Mouse (Mus musculus) kidney, embryonic 16.5 days (tissue): ENCODE measurements around the gene Cela1. TPM values are rescaled to one million over a fixed set of nuclear protein-coding genes. Genes with fewer than 3 reads are reported as not detected.

ENCODE experiments used
- ATAC-seq: fragments of 200-750 bp; cut with Nextera tagmentation; 2 replicates; pipeline ENCODE4 v1.8.0; 2017; ENCODE audit warnings: moderate TSS enrichment; ENCODE audit not compliant: low FRiP score, low TSS enrichment
- H3K27ac ChIP-seq: fragments of 300-500 bp; sonication (generic); 2 replicates; pipeline ENCODE4 v1.5.1; 2014; ENCODE audit warnings: low read length
- H3K27me3 ChIP-seq: fragments of 300-500 bp; sonication (generic); 2 replicates; pipeline ENCODE4 v1.6.1; 2014; ENCODE audit warnings: low read length, control low read depth, mixed read lengths; ENCODE audit not compliant: insufficient read depth
- H3K36me3 ChIP-seq: fragments of 300-500 bp; sonication (generic); 2 replicates; pipeline ENCODE4 v1.6.1; 2014; ENCODE audit warnings: low read length, control low read depth, mixed read lengths; ENCODE audit not compliant: insufficient read depth
- H3K4me1 ChIP-seq: fragments of 300-500 bp; sonication (generic); 2 replicates; pipeline ENCODE4 v1.6.1; 2014; ENCODE audit warnings: low read length, control low read depth, mixed read lengths; ENCODE audit not compliant: insufficient read depth
- H3K4me2 ChIP-seq: fragments of 300-500 bp; sonication (generic); replicated peaks from 2 replicates; pipeline ENCODE4 v1.6.1; 2014; ENCODE audit warnings: low read depth, low read length
- H3K4me3 ChIP-seq: fragments of 300-500 bp; sonication (generic); 2 replicates; pipeline ENCODE4 v1.5.1; 2014; ENCODE audit warnings: mild to moderate bottlenecking, low read length
- H3K9ac ChIP-seq: fragments of 300-500 bp; sonication (generic); replicated peaks from 2 replicates; pipeline ENCODE4 v1.6.1; 2014; ENCODE audit warnings: low read length
- H3K9me3 ChIP-seq: fragments of 300-500 bp; sonication (generic); 2 replicates; pipeline ENCODE4 v1.6.1; 2016; ENCODE audit warnings: low read length, control low read depth
- WGBS: fragments of 180-500 bp; shearing (Covaris S2); extraction: QIAGEN DNeasy Blood & Tissue Kit; methylation state at CpG from one replicate; pipeline ENCODE4 v1.1.7; 2014; 5-methylcytosine and 5-hydroxymethylcytosine counted together
- polyA plus RNA-seq: library from polyadenylated mRNA; unstranded; fragments of >200 nt; fragmentation: Nextera tagmentation; extraction: Ambion mirVana; gene quantifications from 2 replicates; pipeline ENCODE4 v1.2.1, GENCODE M21; 2015

Cela1 gene
- polyA plus RNA-seq = 27.1 and 41.9 TPM in 2 replicates

DNA sequence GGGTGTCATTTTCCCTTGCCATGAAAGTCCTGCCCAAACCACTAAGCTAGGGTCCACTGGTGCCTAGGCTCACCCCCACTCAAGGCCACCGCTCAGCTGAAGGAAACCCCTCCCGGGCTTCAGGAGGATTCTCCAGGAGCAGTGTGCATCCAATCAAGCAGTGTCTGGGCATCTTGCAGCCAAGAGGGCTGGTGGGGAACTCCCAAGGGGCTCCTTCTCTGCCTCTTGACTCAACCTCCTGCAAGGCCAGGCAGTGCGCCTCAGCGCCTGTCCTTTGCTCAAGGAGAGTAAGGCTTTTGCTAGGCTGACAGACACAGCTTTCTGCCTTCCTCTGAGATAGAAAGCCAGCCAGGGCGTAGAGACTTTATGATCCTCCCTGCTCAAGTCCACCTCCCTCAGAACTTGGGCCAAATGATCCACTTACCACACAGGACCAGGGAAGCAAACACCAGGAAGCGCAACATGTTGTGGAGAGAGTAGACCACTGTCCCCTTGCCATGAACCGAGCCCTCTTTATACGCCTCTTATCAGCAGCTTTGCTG lies at the start of gene Cela1:
TSS of gene Cela1 (minus strand) at position 492 of the 542 bp plus-strand sequence.
- Histone ChIP-seq H3K9me3 (peaks cover 11% of the 10 kb centered on the region), H3K27ac (no peak within 1 kb of the TSS), H3K4me2 (no peak within 1 kb of the TSS), H3K4me3 (no peak within 1 kb of the TSS), H3K4me1 (peaks cover 9% of the 10 kb centered on the region; the same call in 1 of the 2 replicates), H3K36me3 (0 out of 2 replicates have a peak, but pooled peaks cover 3% of the 10 kb centered on the region), H3K27me3 (no peaks in the 10 kb centered on the region), H3K9ac (0 out of 2 replicates have a peak within 1 kb of the TSS, but pooled peaks have one; percentile 9)
- no peak for ATAC-seq
- WGBS = 66% methylated on average over 8 of the region's 8 CpGs

DNA sequence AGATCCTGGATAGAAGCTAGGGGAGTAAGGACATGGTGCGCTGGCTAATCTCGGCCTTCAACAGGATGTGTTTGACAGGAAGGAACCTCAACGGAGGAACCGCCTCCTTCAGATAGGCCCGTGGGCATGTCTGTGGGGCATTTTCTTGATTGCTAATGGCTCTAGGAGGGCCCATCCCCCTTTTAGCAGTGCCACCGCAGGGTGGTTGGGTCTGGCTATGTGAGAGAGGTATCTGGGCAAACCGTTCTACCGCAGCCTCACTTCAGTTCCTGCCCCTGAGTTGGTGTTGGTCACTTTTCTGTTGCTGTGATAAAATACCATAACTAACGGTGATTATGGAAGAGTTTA lies 48.2 kb upstream of the Cela1 start:
- no peak overlapping the region for H3K27ac ChIP-seq
- no peak overlapping the region for H3K4me3 ChIP-seq
- no peaks in the 10 kb centered on the region for H3K36me3 ChIP-seq
- WGBS = 81% methylated on average over 9 of the region's 9 CpGs
- no peak overlapping the region for H3K4me2 ChIP-seq
- peaks cover 6% of the 10 kb centered on the region; the same call in 1 of the 2 replicates for H3K4me1 ChIP-seq
- H3K27me3 ChIP-seq = peaks cover 3% of the 10 kb centered on the region
- no peak for ATAC-seq
- no peaks in the 10 kb centered on the region for H3K9me3 ChIP-seq
- no peak overlapping the region for H3K9ac ChIP-seq

DNA sequence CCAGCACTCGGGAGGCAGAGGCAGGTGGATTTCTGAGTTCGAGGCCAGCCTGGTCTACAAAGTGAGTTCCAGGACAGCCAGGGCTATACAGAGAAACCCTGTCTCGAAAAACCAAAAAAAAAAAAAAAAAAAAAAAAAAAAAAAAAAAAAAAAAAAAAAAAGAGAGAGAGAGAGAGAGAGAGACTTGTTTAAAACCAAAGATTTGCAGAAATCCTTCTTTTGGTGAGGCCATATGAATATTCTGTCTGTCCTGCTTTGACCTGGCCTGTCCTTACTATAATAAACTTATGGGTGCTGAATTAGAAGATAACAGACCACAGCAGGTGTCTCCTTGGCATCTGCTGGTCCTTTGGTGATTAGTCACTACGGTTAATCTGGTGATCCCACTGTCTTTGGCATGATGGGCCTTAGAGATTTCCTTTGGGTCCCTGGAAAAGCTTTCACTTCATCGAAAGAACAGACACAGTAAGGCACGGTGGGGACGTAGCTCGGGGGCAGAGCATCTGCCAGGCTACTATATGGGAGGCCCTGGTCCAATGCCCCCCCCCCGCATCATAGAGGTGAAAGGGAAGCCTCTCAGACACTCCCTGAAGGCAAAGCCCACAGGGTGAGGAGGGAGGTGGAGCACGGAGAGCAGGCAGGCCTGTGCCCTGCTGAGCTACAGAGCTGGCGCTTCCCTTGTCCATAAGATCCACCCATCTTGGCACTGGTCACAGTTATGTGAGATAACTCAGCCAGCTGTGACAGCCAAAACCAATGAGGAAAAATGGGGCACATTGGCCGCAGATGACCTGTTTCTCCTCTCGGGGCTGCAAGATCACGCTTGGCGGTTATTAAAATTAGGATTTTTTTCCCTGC lies 47.6 kb upstream of the Cela1 start:
- Histone ChIP-seq H3K36me3 (no peaks in the 10 kb centered on the region), H3K27me3 (peaks cover 9% of the 10 kb centered on the region), H3K4me2 (no peak overlapping the region), H3K9ac (no peak overlapping the region), H3K4me1 (peaks cover 6% of the 10 kb centered on the region; the same call in 1 of the 2 replicates), H3K27ac (no peak overlapping the region), H3K4me3 (no peak overlapping the region), H3K9me3 (no peaks in the 10 kb centered on the region)
- no peak for ATAC-seq
- WGBS = 88% methylated on average over 14 of the region's 15 CpGs

DNA sequence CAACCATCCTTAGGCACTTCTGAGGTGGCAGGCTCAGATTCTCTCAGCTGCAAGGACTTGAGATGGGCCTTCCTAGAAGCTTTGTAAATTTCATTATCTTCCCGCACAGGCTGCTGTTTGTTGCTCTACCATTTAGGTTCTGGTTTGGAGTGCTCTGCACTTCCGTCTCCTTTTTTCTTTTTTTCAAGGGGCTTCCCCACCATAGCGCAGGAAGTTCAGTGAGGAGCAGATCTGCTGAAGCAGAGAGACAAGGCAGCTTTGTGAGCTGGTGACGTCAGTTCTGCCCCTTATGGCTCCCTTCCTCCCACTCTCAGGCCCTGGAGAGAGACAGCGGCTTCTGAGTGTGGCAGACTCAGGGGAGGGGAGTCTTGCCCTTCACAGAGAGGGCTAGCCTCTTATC lies 44.9 kb upstream of the Cela1 start:
- 27% methylated on average over 5 of the region's 5 CpGs for WGBS
- no peak for ATAC-seq

DNA sequence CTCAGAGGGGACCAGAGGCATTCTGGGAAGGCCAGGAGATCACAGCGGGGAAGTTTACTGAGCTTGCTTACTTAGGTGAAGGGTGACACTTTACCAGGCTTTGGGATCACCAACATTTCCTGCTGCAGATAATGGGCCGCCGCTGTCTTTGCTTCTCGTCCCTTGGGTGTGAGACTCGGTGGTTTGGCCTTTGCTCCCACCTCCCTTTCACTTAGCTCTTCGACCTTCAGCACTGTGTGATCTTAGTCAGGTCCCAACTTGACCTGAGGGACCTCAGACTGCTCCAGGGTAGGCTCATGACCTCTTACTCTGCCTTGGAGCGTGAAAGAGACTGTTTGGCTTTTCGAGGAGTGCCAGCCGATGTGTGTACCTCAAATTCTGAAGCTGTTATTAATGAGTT lies 43.4 kb upstream of the Cela1 start:
- Histone ChIP-seq H3K9ac (no peak overlapping the region), H3K36me3 (no peaks in the 10 kb centered on the region), H3K27me3 (peaks cover 45% of the 10 kb centered on the region), H3K9me3 (no peaks in the 10 kb centered on the region), H3K4me1 (peaks cover 17% of the 10 kb centered on the region), H3K4me2 (no peak overlapping the region), H3K27ac (no peak overlapping the region), H3K4me3 (no peak overlapping the region)
- no peak for ATAC-seq
- WGBS = 52% methylated on average over 9 of the region's 9 CpGs

More for the DNA sequence above, 44.9 kb upstream of the Cela1 start:
- no peak overlapping the region for H3K4me2 ChIP-seq
- H3K36me3 ChIP-seq = no peaks in the 10 kb centered on the region
- no peak overlapping the region for H3K9ac ChIP-seq
- H3K27me3 ChIP-seq = peaks cover 37% of the 10 kb centered on the region
- H3K27ac ChIP-seq = no peak overlapping the region
- H3K9me3 ChIP-seq = no peaks in the 10 kb centered on the region
- H3K4me3 ChIP-seq = no peak overlapping the region
- peaks cover 17% of the 10 kb centered on the region for H3K4me1 ChIP-seq

DNA sequence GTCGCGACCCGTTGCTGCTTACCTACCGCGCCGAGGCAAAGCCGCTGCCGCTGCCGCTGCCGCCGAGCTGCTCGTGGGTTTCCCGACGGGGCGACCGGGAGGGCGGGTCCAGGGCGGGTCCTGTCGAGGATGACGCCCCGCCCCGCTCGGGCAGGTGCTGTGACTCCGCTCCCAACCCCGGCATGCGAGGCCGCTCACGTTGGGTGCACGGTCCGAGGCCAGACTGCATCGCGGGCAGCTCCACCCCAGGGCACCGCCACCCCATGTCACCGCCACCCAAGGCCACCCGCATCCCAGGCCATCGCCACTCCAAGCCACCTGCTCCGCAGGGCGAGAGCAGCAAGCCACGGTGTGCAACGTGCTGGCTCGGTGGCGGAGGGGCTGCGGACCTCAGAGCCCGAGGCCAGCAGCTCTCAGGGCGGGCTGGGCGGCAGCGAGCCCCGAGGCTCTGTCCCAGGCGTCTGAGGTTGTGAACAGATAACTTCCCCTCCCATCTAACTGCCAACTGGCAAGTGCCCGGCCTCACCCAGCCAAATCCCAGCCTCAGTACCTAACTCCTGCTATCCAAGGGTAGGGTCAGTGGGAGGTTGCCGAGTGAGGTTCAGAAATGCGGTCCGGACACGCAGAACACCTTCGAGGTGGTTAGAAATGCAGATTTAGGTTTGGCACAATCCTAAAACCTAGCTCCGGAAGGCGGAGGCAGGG lies 41.7 kb upstream of the Cela1 start, which contains the start of gene Galnt6:
TSS of gene Galnt6 (minus strand) at position 96 of the 705 bp plus-strand sequence.
- no peaks in the 10 kb centered on the region for H3K9me3 ChIP-seq
- WGBS = 5% methylated on average over 57 of the region's 57 CpGs
- peak within 1 kb of the TSS; percentile 45 for H3K4me3 ChIP-seq
- no peaks in the 10 kb centered on the region for H3K36me3 ChIP-seq
- H3K9ac ChIP-seq = peak within 1 kb of the TSS; percentile 42; the same call in 1 of the 2 replicates
- H3K4me1 ChIP-seq = peaks cover 17% of the 10 kb centered on the region
- H3K27ac ChIP-seq = no peak within 1 kb of the TSS
- peaks cover 46% of the 10 kb centered on the region for H3K27me3 ChIP-seq
- ATAC-seq = 0 out of 2 replicates have a peak, but pooled peaks have one; percentile 33
- peak within 1 kb of the TSS; percentile 61 for H3K4me2 ChIP-seq

DNA sequence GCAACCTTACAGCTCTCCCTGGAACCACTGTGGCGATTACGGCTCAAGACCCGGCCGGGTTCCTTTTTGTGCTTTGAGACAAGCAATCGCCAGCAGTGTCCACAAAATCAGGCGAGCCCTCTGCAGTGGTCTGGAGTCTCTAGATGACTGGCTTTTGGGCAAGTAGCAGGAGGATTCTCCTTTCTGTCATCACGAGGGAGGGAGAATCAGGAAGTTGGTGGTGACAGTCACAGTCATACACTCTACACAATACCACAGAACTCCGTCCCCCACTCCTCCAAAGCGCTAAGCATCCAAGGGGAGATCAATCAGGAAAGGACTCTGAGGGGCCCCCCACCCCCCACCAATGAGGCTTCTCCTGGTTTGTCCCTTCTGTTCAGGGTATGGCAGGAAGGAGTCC lies 40.9 kb upstream of the Cela1 start:
- Histone ChIP-seq H3K27ac (no peak overlapping the region), H3K9ac (peak overlapping the region; percentile 42; the same call in 1 of the 2 replicates), H3K4me3 (peak overlapping the region; percentile 45), H3K27me3 (peaks cover 48% of the 10 kb centered on the region), H3K4me1 (peaks cover 18% of the 10 kb centered on the region), H3K4me2 (peak overlapping the region; percentile 61), H3K36me3 (no peaks in the 10 kb centered on the region), H3K9me3 (no peaks in the 10 kb centered on the region)
- ATAC-seq = no peak
- WGBS = 35% methylated on average over 9 of the region's 9 CpGs

DNA sequence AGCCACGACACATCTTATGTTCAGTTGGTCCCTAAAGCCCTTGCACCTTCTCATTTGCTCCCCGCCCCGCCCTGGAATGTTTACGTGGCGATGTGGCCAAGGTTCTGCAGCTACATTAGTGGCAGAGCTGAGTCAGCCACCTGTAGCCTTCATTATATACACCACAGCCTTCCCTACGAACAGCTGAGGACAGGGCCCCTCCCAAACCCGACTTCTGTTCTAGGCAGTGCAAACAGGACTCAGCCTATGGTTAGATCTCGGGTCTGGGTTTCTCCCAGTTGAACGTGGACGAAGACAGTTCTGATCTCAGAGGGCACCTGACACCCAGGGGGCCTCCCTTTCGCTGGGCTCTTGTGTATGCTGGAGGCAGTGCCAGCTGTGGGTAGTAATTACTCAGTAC lies 40.1 kb upstream of the Cela1 start:
- Histone ChIP-seq H3K36me3 (no peaks in the 10 kb centered on the region), H3K27ac (no peak overlapping the region), H3K27me3 (peaks cover 48% of the 10 kb centered on the region), H3K4me2 (no peak overlapping the region), H3K4me3 (no peak overlapping the region), H3K9ac (no peak overlapping the region), H3K9me3 (no peaks in the 10 kb centered on the region), H3K4me1 (peaks cover 20% of the 10 kb centered on the region)
- no peak for ATAC-seq
- WGBS = 80% methylated on average over 11 of the region's 11 CpGs

DNA sequence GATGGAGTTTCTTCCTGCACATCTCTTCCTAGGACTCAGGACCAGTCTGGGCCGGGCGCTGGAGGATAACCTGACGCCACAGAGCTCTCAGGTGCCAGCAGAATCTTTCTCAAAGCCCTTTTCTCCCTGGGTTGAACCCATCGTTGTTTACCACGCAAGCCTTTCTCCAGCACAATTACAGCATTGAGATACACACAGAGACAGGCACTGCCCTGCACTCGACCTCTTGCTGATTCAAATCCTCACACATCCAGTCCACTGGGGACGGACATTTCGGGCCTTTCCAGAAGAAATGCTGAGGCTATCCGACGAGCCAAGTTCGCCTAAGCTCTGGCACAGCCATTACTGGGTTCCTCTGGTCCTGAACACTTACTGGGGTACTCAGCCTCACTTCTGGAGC lies 39.0 kb upstream of the Cela1 start:
- H3K4me1 ChIP-seq = peaks cover 15% of the 10 kb centered on the region
- H3K4me2 ChIP-seq = no peak overlapping the region
- ATAC-seq = no peak
- no peak overlapping the region for H3K27ac ChIP-seq
- no peaks in the 10 kb centered on the region for H3K9me3 ChIP-seq
- H3K36me3 ChIP-seq = no peaks in the 10 kb centered on the region
- WGBS = 87% methylated on average over 11 of the region's 11 CpGs
- peaks cover 50% of the 10 kb centered on the region for H3K27me3 ChIP-seq
- H3K4me3 ChIP-seq = no peak overlapping the region
- no peak overlapping the region for H3K9ac ChIP-seq
